Comparison of ENCODE assay signal across 9 mouse cellular contexts in the genomic region with DNA sequence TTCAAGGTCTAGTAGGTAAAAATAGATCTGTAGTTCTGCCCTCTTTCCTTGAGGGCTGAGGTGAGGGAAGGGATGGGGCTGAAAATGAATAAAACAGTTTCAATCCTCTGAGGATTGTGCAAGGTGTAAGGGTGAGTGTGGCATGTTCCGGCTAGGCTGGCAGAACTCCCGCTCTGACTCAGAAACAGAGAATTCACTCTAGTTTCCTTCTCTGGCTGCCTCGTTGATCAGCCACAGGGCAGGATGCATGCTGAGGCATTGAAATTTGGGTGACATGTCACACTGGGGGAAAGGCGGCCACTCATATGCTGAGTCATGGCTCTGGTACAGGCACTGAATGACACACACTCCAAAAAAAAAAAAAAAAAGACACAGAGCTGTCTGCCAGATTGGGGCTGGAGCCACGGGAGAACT. TPM values are rescaled to one million over a fixed set of nuclear protein-coding genes. Genes with fewer than 3 reads are reported as not detected.
DNase-seq lines count a peak whose midpoint lies in the region; ATAC-seq and TF ChIP-seq lines count a peak whose summit lies in the region.
"Had no signal": no experiment of that assay in that cellular context is flagged by ENCODE, and none has a peak within 500 bp of the region (broad histone marks: within the 10 kb centered on the region; RNA-seq: fewer than 3 reads in every experiment).

No protein-coding gene starts in this region.

- peak; percentile 84 for DNase-seq in liver, adult 2 months (ENCODE audit: extremely low read depth, low read depth, low spot score)
- no peak for DNase-seq in liver
- peak; percentile 80 for DNase-seq in adrenal gland, postnatal 25 days
- DNase-seq in frontal cortex, postnatal 14 days (ENCODE audit: low spot score in 2 of 2) = no peak
- DNase-seq in T-cell, adult 2 months (ENCODE audit: low spot score) = no peak

- TF ChIP-seq CTCF in liver, adult 2 months (IDR thresholded peaks at IDR 0.05; ENCODE audit: low read depth, low read length) = no peak

- no peaks in the 10 kb centered on the region for H3K27me3 ChIP-seq in liver, adult 2 months (ENCODE audit: control insufficient read depth, insufficient read depth, low read length)
- no peaks in the 10 kb centered on the region for H3K27me3 ChIP-seq in heart, embryonic 16.5 days (ENCODE audit: control insufficient read depth, insufficient read depth, low read length)
- H3K27me3 ChIP-seq in neural tube, embryonic 15.5 days (replicated peaks) = no peaks in the 10 kb centered on the region

- H3K36me3 ChIP-seq in liver, adult 2 months (ENCODE audit: control insufficient read depth, insufficient read depth, low read length) = no peaks in the 10 kb centered on the region
- no peaks in the 10 kb centered on the region for H3K36me3 ChIP-seq in heart, embryonic 16.5 days (ENCODE audit: control insufficient read depth, insufficient read depth)
- H3K36me3 ChIP-seq in neural tube, embryonic 15.5 days = no peaks in the 10 kb centered on the region

- H3K4me1 ChIP-seq in liver, adult 2 months (ENCODE audit: control insufficient read depth, insufficient read depth, low read length) = peaks cover 19% of the 10 kb centered on the region
- H3K4me1 ChIP-seq in heart, embryonic 16.5 days (ENCODE audit: control insufficient read depth, insufficient read depth, low read length) = peaks cover 30% of the 10 kb centered on the region
- peaks cover 6% of the 10 kb centered on the region; the same call in 1 of the 2 replicates for H3K4me1 ChIP-seq in neural tube, embryonic 15.5 days

- H3K4me3 ChIP-seq in liver, adult 2 months (ENCODE audit: insufficient read depth, low read depth, low read length) = no peak overlapping the region
- no peak overlapping the region for H3K4me3 ChIP-seq in heart, embryonic 16.5 days (ENCODE audit: low read length)
- H3K4me3 ChIP-seq in neural tube, embryonic 15.5 days (replicated peaks) = no peak overlapping the region

- no peaks in the 10 kb centered on the region for H3K9me3 ChIP-seq in heart, embryonic 16.5 days (replicated peaks; ENCODE audit: control insufficient read depth, low read length)
- H3K9me3 ChIP-seq in neural tube, embryonic 15.5 days (replicated peaks) = no peaks in the 10 kb centered on the region

- H3K9ac ChIP-seq in liver, adult 2 months (ENCODE audit: low read depth, low read length) = no peak overlapping the region
- H3K9ac ChIP-seq in heart, embryonic 16.5 days (ENCODE audit: low read length) = peak overlapping the region; percentile 42; the same call in 1 of the 2 replicates
- H3K9ac ChIP-seq in neural tube, embryonic 15.5 days (replicated peaks) = no peak overlapping the region

- H3K27ac ChIP-seq in liver, adult 2 months (replicated peaks; ENCODE audit: insufficient read depth, low read depth, low read length) = peak overlapping the region; percentile 1
- H3K27ac ChIP-seq in heart, embryonic 16.5 days (ENCODE audit: low read length) = peak overlapping the region; percentile 81
- no peak overlapping the region for H3K27ac ChIP-seq in neural tube, embryonic 15.5 days (replicated peaks)
- H3K27ac ChIP-seq: kidney, postnatal 0 days had no signal

- no peak for TF ChIP-seq POLR2A in liver, adult 2 months (IDR thresholded peaks at IDR 0.05; ENCODE audit: extremely low read depth, insufficient read depth, low read length)

- ATAC-seq in heart, embryonic 16.5 days (replicated peaks; ENCODE audit: extremely low read depth, insufficient read depth, low FRiP score) = 0 out of 2 replicates have a peak, but pooled peaks have one; percentile 2
- peak; percentile 87 for ATAC-seq in megakaryocyte progenitor cell, adult 5-6 weeks (replicated peaks; ENCODE audit: poor library complexity)
- no peak for ATAC-seq in neural tube, embryonic 15.5 days (ENCODE audit: low FRiP score)

- no peaks in the 10 kb centered on the region for H3K79me2 ChIP-seq in liver, adult 2 months (ENCODE audit: control insufficient read depth, insufficient read depth, low read length)

- no peak overlapping the region for H3K4me2 ChIP-seq in heart, embryonic 16.5 days (ENCODE audit: low read depth, low read length)
- no peak overlapping the region for H3K4me2 ChIP-seq in neural tube, embryonic 15.5 days

- WGBS in liver, adult 2 months = under 1% methylated on average over 5 of the region's 5 CpGs
- 28% methylated on average over 5 of the region's 5 CpGs for WGBS in heart, embryonic 16.5 days
- 70% methylated on average over 5 of the region's 5 CpGs for WGBS in neural tube, embryonic 15.5 days

RNA-seq across cellular contexts. Expression of a gene that starts 42.8 kb away (rescaled TPM):
- total RNA-seq in liver, adult 2 months (2014; rRNA removed) = 26.3 and 39.2 TPM in 2 replicates
- polyA plus RNA-seq in liver, adult 2 months (2012; rRNA removed) = 20.3 and 33.8 TPM in 2 replicates
- 81.3 and 82.6 TPM in 2 replicates for total RNA-seq in adrenal gland, postnatal 25 days (2021)
- 9.1 and 9.8 TPM in 2 replicates for polyA plus RNA-seq in heart, embryonic 16.5 days (2015; fragmentation: Nextera tagmentation; extraction: Ambion mirVana)
- total RNA-seq in megakaryocyte progenitor cell, adult 5-6 weeks (2015) = 109 and 114 TPM in 2 replicates
- 95.7 and 110 TPM in 2 replicates for total RNA-seq in megakaryocyte progenitor cell, adult 5-6 weeks (2017)
- 9.8 and 10.4 TPM in 2 replicates for polyA plus RNA-seq in neural tube, embryonic 15.5 days (2015; fragmentation: Nextera tagmentation; extraction: Ambion mirVana)

Comparison
In these comparisons a context has a peak if more than half of its experiments do, and no peak if none do; other contexts are left out.
1. DNase-seq: peak in liver, adult 2 months (single experiment) and adrenal gland, postnatal 25 days (single experiment); none in liver (single experiment), frontal cortex, postnatal 14 days (0 of 2) and T-cell, adult 2 months (single experiment).